Mouse (Mus musculus) T-cell, adult 2 months (primary cell): Measurements from ENCODE around the gene Tuba1a.
A peak's percentile ranks its signal among the peaks of the same experiment; 100 is the strongest.
"Not testable (repeated sequence)": the region's sequence is repeated elsewhere in the genome, so short reads cannot be mapped to it uniquely, and the experiment has no call there.

Experiments
- DNase-seq: peaks from one replicate; pipeline ENCODE4 v3.0.0; 2022; ENCODE audit warnings: low spot score

Gene Tuba1a

GRCm38 (mm10) chr15:98985240-98985981 lies 31.9 kb upstream of the Tuba1a start:
- DNase-seq: peak; percentile 79

GRCm38 (mm10) chr15:98984681-98985080 lies 31.2 kb upstream of the Tuba1a start:
- DNase-seq: no peak

- no peak for DNase-seq
Measured at GRCm38 (mm10) chr15:98983431-98984081, 30.1 kb upstream of the Tuba1a start.

- no peak for DNase-seq
Measured at GRCm38 (mm10) chr15:98982100-98982499, 28.6 kb upstream of the Tuba1a start.

- no peak for DNase-seq
Measured at GRCm38 (mm10) chr15:98980012-98980614, 26.6 kb upstream of the Tuba1a start.

DNA sequence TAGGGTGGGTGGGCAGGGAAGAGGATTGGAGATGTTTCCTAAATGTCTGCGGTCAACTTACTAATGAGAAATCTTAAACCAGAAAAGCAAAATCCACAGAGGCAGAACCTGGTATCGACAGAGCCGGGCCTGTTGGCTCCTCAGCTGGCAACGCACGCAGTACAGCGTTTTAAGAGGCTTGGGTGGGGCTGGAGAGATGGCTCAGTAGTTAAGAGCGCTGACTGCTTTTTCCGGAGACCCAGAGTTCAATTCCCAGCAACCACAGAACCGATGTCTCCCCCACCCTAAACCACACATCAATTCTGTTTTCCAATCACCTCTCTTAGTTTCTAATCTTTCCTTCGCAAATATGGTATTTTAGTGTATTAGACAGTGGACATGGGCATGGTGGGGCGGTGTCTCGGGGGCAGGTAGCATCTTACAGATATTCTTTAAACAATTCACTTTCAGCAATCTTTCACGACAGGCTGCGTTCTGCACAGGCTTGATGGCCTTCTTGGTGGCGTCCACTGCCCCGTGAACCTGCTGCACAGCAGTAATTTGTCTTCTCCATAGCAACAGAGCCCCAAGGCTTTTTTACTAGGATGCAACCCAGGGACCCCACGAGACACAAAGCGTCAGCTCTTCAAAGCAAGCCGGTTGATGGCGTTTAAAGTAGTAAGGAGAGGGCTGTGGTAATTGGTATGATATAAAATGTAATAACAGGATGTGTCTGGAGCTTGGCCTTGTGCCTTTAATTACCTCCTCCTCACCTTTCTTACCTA lies 25.1 kb upstream of the Tuba1a start:
- DNase-seq: no peak

GRCm38 (mm10) chr15:98977759-98978408 lies 24.4 kb upstream of the Tuba1a start:
- no peak for DNase-seq

GRCm38 (mm10) chr15:98976763-98977758 lies 23.6 kb upstream of the Tuba1a start:
- no peak for DNase-seq

GRCm38 (mm10) chr15:98973015-98973614 lies 19.6 kb upstream of the Tuba1a start:
- DNase-seq: no peak

- not testable (repeated sequence) for DNase-seq
Measured at GRCm38 (mm10) chr15:98971576-98972320, 18.2 kb upstream of the Tuba1a start.

GRCm38 (mm10) chr15:98971111-98971510 lies 17.6 kb upstream of the Tuba1a start:
- no peak for DNase-seq

DNA sequence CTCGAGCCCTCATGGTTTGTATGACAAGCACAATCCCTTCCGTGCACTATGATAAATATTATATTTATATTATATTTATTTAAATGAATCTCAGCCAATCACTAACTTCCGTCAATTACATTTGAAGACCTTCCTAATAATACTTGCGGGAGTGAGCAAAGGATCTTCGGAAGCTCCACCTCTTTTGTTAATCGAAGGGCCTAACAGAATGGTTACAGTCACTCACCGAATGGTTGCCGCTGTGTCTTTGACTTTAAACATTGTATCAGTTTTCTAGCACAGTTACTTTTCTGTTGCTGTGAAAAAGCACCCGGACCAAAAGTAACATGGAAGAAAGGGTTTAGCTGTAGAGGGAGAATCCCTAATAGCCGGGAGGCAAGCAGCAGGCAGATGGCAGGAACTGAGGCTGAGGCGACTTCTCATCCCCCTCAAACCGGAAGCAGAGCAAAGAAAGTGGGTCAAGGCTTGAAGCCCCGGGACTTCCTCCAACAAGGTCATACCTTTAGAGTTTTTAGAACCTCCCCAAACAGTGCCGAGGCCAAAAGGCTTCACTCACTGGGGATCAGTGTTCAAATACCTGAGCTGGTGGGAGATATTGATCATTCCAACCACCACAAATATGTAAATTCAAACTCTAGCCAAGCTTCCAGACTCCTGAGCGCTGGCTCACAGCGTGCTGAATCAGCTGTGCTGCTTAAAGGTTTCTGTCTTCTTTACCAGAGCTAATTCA lies 16.0 kb upstream of the Tuba1a start:
- no peak for DNase-seq

- DNase-seq: no peak
Measured at GRCm38 (mm10) chr15:98968701-98969371, 15.3 kb upstream of the Tuba1a start.

DNA sequence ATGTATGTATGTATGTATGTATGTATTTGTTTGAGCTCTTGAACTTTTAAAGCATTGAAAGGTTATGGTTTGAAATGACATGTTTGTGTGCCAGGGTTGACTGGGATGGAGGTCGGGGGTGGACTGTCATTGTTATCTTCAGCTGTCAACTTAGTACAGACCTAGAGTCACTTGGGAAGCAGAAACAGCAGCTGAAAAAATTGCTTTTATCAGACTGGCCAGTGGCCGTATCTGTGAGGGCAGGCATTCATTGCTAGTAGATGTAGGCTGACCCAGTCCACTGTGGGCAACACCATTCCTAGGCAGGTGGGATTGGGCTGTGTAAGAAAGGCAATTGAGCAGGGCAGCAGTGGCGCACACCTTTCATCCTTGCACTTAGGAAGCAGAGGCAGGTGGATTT lies 6.0 kb upstream of the Tuba1a start:
- DNase-seq: no peak

GRCm38 (mm10) chr15:98958901-98959420 lies 5.5 kb upstream of the Tuba1a start:
- no peak for DNase-seq

GRCm38 (mm10) chr15:98957475-98957874 lies 4.0 kb upstream of the Tuba1a start:
- no peak for DNase-seq

DNA sequence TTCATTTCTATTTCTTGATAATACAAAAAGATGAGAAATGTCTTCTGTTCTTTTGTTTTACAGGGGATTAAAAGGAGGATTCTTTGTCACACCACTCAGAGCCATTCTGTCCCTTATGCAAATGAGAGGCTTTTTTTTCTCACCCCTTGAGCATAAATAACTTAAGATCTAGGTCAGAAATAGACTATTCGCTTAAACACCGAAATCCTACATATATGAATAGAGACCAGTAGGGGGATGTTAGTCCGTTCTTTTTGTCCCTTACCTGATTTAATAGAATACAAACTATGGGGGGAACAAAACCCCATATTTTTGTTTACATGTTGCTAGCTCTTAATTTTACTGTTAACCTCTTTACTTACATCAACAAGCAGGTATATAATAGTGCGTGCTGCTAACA lies 2.5 kb upstream of the Tuba1a start:
- no peak for DNase-seq

DNA sequence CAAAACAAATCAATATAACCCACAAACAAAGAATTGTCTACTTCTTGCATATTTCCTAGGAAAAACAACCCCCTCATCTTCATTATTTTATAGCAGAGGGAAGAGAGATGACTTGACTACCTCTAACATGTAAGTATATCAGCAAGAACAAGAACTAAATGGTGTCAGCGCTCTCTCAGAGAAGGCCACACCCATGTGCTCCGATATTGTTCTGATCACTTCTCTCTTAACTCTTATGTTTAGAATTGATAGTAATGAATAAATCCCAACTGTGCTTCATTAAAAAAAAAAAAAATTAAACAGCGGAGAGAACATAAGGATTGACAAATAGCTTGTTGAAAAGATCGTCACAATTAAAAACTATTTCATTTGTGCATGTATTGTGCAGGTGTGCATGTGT lies 1.8 kb upstream of the Tuba1a start:
- DNase-seq: no peak
